Mouse (Mus musculus) neutrophil, adult 5-6 weeks (primary cell): Measurements from ENCODE around the gene Rbl1. TPM values are rescaled to one million over a fixed set of nuclear protein-coding genes. Genes with fewer than 3 reads are reported as not detected.

Experiments used
- ATAC-seq: fragments of 151-379, 151-347 bp; 2 replicates; pipeline ENCODE4 v1.8.0; 2017; ENCODE audit warnings: mild to moderate bottlenecking, moderate TSS enrichment; ENCODE audit not compliant: insufficient number of reproducible peaks, poor library complexity, low FRiP score, severe bottlenecking; ENCODE audit errors: extremely low read depth
- total RNA-seq: library from RNA; stranded (forward); fragments of 200-1000 nt; gene quantifications from 2 replicates; pipeline ENCODE4 v1.2.3, GENCODE M21; 2017

Rbl1 gene
- total RNA-seq, 1 experiment from 2014 or later = 34.8 TPM

DNA sequence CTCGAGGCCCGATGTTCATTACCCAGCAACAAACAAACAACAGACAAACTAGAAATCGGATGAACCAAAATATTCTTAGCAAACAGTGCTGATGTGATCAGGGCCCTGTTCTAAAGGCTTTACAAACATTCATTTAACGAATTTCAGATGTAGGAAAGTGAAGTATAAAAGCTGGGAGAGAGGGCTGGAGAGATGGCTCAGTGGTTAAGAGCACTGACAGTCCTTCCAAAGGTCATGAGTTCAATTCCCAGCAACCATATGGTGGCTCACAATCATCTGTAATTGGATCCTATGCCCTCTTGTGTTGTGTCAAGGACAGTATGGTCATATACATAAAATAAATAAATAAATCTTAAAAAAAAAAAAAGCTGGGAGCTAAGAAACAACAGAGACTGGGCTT lies 68.2 kb downstream of the Rbl1 start:
- no peak for ATAC-seq

DNA sequence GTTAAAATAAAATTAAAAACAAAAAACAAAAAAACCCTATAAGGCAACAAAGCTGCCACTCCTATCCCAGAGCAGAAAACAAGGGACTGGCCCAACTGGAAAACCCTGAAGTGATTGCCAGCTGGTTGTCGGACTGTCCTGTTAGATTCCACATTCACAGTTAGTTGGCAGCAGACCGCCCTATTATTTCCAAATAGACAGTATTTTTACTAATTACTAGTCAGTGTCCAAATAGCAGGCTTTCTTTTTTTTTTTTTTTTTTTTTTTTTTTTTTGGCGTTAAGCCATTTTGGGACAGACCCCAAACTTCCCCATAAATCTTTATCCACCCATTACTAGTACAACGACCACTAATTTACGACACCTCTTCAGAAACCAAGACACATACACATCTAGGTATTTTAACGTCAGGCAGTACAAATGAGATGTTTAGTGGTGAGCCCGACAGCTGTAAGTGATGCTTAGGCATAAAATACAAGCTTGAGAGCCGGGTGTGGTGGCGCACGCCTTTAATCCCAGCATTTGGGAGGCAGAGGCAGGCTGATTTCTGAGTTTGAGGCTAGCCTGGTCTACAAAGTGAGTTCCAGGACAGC lies 68.7 kb downstream of the Rbl1 start:
- no peak for ATAC-seq

DNA sequence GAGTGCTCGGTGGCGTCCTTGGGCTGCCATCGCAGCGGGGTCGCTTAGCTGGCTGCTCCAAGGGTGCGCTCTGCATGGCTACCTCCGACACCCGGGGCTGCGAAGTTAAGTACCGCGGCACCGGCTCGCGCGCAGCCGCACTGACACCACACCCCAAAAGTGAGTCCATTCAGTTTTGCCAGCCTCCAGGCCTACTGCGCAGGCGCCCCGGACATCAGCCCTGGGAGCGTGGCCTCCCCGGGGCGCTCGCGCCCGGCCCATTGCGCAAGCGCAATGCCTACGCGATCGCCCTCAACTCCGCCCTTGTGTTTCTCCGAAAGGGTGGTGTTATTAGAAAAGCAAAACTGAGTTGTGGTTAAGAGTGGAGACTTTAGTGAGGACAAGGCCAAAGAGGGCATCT lies 69.3 kb downstream of the Rbl1 start, which contains the start of gene Samhd1:
Samhd1 (minus strand) TSS at position 252 of the 400 bp plus-strand sequence.
- ATAC-seq = peak; percentile 68

DNA sequence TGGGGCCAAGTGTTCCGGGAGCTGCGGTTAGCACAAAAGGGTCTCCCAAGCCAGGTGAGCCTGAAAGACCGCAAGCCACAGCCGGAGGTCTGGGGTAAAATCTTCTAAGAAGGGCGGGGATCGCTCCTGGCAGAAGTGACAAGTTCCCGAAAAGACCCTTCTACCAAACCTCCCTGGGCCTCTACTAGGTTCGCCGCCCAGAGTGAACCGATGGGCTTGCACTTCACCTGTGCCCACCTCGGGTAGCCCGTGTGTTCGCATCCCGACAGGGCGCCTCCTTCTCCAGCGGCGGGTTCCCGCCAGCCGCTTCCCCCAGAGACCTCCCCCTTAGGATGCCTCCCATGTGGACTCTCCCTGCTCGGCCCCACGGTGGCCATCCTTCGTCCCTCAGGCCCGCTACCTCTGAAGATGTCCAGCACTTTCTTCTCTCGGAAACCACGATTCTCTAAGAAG lies 69.8 kb downstream of the Rbl1 start:
- 0 out of 2 replicates have a peak, but pooled peaks have one; percentile 0 for ATAC-seq

DNA sequence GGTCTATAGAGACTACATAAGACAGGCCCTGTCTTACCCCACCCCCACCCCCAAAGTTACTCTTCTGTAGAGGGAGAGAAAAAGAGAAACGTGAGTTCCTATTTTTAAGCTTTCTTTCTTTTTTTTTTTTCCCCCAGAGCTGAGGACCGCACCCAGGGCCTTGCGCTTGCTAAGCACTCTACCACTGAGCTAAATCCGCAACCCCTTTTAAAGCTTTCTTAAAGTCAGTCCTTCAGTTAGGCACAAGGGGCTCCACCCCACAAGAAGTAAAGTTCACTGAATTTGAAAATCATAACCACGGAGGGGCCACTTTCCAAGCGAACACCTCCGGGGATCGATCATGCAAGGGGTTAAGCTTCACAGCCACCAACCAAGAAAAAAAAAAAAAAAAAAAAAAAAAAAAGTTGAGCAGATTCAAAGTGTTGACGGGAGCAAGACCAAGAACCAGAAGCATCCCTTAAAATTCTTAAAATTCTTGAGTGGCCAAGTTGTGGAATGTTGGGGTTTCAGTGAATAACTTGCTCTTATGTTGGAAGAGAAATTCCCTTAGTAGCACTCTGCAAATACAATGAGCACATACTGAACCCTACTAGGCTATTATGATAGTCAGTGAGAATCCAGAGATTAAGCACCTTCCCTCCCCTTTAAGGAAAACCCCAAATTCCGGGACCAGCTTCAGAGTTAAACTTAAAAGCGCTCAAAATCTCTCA lies 70.4 kb downstream of the Rbl1 start:
- ATAC-seq = peak; percentile 23

DNA sequence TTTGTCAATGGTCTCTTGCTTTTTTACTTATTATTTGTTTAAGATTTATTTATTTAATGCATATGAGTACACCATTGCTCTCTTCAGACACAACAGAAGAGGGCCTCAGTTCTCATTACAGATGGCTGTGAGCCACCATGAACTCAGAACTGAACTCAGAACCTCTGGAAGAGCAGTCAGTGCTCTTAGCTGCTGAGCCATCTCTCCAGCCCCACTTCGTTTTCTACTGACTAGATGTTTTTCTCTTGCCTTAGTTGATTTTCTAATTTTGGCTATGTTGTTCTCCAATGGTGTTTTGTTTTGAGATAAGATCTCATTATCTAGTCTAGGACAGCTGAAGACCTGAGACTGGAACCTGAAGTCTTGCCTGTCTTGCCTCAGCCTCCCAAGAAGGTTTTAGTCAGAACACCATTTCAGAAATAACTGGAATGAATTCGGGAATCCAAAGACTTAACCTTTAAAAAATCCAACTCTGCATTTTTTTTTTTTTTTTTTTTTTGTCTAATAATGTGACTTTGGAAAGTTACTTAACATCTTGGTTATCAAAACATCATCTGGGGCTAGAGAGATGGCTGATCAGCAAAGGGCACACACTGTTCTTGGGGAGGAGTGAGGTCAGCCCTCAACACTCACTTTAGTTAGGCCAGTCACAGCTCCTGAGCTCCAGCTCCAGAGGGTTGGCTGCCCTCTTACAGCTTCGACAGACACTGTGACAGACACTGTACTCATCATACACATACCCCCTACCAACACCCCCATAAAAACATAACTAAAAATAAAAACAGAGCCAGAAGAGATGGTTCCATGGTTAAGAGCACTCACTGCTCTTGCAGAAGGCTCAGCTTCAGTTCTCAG lies 71.4 kb downstream of the Rbl1 start:
- no peak for ATAC-seq

DNA sequence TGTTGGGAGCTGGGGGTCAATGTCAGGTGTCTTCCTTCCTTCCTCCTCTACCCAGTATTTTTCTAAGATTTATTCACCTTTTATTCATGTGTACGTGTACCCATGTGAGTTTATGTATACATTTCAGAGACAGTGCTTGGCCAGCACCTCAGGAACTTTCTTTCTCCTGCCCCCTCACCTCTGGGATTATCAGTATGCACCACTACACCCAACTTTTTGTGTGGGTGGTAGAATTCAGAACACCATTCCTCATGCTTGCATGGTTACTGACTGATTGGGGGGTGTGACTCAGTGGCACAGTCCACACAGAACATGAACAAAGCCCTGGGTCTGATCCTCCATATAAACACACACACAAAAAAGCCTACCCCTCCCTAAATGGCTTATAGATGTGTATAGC lies 72.2 kb downstream of the Rbl1 start:
- no peak for ATAC-seq

DNA sequence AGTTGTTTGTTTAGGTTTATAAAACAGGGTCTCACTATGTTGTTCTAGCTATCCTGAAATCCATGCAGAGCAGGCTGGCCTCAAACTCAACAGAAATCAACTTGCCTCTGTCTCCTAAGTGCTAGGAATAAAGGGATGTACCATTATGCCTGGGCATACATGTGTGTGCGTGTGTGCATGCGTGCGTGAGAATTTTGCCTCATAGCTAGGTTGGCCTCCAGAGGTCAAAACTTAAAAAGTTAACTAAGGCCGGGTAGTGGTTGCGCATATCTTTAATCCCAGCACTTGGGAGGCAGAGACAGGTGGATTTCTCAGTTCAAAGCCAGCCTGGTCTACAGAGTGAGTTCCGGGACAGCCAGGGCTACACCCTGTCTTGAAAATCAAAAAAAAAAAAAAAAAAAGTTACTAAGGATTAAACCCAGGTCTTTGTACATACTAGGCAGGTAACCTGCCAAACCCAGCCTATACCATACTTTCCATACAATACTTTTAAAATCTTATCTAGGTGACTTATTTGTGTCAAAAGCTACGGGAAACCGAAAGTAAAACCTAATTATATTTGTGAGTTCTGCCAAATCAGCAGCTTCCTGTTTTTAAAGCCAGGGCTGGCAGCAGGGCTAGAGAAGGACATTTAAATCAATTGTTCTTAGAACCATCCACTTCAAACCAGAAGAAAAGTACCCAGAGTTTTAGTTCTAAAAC lies 73.4 kb downstream of the Rbl1 start:
- ATAC-seq = no peak

DNA sequence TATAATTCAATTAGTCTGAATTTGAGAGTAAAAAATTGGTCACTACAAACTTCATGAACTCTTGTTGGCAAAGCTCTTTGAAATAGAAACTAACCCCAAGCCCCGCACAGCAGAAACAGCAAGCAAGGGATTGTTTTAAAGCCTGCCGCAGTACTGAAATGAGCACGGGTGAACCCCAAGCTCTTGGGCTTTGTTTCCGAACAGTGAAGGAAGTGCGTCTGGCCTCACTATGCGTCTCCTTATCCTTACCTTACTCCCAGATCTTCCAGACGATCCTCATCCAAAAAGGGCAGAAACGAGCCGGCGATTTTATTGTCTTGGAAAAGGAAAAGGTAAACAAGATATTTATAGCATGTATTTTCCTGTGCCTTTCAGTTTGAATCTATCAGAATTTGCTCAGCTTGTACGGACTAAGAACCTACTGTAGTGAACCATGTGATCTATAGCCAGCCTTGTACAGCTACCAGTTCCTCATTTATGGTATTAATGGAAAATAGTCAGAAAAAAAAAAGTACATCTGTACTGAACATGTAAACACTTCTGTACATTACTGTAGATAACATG lies 74.7 kb downstream of the Rbl1 start:
- 0 out of 2 replicates have a peak, but pooled peaks have one; percentile 17 for ATAC-seq

DNA sequence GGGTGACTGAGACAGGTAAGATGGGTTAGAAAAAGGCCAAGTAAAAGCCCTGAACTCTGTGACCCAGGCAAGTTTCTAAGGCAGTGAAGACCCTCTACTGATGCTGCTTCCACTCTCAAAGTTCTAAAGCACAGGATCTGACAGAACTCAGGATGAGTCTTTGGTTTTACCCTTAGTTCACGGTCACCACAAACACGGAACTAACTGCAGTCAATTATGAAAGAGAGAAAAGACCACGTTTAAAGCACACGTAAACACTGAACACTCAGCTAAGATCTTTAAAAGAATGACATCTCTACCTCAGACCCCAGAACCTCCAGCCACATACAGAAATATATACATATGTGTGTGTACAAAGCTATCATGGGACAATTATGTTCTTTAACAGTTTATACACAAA lies 75.2 kb downstream of the Rbl1 start:
- ATAC-seq = no peak

DNA sequence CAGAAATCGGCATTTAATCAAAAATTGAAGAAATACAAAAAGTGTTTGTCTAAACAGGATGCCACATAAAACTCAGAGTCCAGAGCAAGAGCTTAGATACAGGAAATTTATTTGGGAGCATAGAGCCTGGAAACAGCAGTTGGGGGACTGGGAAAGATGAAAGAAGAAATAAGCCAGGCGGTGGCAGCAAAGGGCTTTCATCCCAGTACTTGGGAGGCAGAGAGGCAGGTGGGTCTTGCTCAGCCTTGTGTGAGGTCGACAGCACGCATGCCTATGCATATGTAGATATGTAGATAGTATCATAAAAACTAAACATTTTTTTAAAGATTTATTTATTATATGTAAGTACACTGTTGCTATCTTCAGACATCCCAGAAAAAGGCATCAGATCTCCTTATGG lies 76.3 kb downstream of the Rbl1 start:
- no peak for ATAC-seq

DNA sequence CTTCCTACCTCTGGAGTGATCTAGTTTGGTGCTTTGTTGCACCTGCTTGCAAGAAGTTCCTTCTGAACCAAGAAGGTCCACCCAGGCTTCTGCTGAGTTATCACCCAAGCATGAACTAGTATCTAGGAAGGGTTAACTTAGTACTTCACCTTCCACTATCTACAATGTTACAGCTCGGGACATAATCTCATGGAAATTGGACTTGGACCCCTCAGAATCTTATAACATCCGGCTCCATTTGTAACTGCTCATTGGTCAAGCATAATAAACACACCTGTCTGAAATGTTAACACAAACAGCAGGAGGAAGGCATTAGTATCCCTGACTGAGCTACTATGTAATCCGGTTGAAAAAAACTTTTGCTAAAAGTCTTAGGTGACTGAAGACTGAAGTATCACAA lies 77.0 kb downstream of the Rbl1 start:
- no peak for ATAC-seq

DNA sequence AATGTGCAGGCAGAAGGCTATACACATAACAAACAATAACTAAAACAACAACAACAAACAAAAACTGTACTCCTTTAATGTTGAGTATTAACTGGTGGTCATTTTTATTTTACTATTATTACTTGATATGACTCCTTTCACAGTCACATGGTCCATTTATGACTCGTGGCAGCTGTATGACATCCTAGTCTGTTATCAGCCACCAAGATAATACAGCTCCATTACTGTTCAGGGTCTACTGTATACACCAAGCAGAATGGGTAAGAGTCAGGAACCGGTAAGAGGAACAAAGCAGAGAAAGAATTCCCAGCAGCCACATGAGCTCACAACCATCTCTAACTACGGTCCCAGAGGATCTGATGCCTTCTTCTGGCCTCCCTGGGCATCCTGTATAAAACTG lies 79.1 kb downstream of the Rbl1 start:
- ATAC-seq = no peak

DNA sequence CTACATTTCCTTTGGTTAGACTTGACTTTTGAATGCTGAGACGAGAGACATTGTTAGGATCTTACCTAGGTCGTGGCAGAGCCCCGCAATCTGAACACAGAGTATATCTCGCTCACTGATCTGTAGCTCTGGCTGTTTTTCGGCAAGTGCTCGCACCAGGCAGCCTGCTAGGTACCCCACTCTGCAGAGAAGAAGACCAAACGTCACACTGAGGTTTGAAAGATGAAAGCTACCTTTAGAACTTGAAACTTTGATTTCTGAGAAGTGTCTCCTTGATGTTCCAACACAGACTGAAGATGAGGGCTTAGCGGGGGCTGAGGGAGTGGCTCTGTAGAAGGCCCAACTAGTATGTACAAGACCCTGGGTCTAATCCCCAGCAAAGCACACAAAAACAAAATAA lies 82.6 kb downstream of the Rbl1 start:
- 0 out of 2 replicates have a peak, but pooled peaks have one; percentile 30 for ATAC-seq

DNA sequence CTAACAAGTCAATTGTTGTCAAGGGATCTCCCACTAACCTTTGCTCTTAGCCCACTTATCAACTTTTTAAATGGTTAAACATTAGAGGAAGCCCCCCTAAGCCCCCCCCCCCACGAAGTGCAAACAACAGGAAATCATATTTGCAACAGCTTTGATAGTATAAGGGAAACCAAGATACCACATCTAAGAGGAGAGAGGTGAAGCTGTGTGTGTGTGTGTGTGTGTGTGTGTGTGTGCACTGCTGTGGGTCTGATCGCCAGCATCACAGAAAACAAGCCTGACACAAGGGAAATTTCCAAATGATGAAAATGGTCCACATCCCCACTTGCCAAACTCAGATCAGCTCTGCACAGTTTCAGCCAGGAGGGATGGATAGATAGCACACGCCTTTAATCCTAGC lies 85.3 kb downstream of the Rbl1 start:
- ATAC-seq = no peak

DNA sequence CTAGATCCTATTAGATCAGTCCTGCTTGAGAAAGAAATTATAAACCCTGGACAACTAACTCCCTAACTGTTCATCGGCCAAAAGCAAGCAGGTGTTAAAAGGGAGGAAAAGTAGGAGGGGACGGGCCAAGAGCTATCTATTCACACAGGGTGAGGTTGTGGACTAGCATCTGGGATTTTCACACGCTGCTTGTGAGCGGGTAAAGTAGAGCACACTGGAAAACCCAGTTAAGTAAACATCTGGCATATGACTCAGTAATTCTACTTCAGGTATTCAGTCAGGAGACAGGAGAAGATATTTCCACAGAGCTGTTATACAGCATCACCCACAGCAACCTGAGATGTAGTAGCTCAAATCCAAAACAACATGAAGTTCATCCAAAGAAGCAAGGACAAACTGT lies 85.8 kb downstream of the Rbl1 start:
- no peak for ATAC-seq

DNA sequence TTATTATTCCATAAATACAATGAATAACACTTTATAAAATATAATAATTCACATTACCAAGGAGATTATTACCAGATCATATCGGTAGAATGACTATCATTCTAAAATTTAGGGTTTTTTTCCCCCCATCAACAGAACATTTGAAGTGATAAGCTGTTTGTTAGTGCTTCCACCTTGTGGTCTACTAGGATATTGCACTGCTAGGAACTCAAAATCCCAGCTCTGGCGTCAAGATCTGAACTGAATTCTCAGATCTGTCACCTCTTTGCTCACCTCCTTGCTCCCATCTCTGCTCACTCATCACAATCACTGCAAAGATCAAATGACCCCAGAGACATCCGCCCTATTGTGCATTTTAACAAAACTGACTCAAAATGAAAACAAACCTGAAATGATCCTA lies 87.4 kb downstream of the Rbl1 start:
- ATAC-seq = peak; percentile 48; the same call in 1 of the 2 replicates

DNA sequence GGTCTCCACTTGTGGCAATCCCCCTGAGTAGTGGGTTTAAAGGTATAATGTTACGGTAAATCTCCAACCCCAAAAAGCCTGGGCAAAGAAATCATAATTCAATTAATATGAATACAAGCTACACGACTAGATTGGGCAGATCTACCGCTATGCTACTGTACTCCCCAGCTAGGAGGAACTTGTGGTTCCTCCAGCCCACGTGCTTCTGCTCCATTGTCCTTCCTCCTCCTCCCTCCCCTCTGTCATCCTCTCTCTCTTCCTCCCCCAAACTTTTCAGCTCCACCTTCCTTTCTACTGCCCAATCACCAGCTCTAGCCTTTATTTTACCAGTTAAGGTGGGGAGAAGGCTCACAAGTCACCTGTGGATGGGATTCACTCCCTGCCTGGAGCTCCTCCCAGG lies 96.1 kb downstream of the Rbl1 start:
- peak; percentile 51; the same call in 1 of the 2 replicates for ATAC-seq

DNA sequence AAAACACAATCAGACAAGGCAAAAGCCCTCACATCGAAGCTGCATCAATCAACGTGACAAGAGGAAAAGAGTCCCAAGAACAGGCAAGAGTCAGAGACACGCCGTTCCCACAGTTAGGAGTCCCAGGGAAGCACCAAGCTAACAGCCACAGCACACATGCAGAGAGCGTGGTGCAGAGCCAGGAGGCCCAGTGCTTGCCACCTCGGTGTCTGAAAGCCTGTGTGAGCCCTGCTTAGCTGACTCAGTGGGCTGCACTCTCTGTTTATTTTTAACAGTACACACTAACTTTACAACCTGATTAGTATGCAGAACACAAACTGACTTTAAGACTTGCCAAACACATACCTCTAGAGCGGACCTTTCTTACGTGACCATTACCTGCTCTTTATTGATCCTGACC lies 99.9 kb downstream of the Rbl1 start:
- ATAC-seq = no peak
